Comparison of ENCODE assay signal across 8 mouse cellular contexts in the genomic region with DNA sequence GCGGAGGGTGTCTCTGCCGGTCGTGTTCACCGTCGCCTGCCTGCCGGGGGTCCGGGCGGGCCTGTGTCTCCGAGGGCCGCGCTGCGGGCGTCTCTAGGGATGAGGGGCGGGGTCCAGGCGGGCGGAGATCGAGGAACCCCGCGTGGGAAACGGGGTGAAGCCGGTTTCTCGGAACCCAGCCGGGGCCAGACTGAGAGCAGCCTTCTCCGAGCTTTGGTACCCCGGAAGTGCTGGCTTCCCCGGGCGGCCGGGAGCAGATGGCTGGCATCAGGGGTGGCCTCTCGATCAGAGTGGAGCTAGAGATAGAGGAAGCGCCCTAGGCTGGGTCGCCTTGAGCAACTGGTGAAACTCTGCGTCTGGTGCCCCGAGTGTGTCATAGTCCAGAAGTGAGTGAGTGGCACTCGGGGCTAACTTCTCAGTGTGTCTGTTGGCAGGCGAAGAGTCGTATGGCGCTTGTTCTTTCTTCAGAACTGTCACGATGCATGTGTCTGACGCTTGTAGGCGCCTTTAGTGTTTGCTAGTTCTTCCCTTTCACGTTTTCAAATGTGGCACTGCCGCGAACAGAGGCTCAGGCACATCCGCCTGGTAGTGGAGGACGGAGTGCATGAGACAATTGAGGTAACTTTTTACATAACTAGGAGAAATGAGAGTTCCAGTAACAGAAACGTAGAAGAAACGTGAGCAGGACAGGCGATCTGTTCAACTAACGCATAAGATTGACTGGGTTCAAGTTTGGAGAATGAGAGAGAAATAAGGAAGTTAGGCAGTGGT. TPM values are rescaled to one million over a fixed set of nuclear protein-coding genes. Genes with fewer than 3 reads are reported as not detected.
DNase-seq lines count a peak whose midpoint lies in the region; ATAC-seq and TF ChIP-seq lines count a peak whose summit lies in the region.

No protein-coding gene starts in this region.

- H3K36me3 ChIP-seq in heart, embryonic 10.5 days: peaks cover 17% of the 10 kb centered on the region; the same call in 1 of the 2 replicates
- peaks cover 11% of the 10 kb centered on the region for H3K36me3 ChIP-seq in limb, embryonic 14.5 days (ENCODE audit: control insufficient read depth, insufficient read depth, low read length)

- no peak for DNase-seq in heart, embryonic 10.5 days (ENCODE audit: low spot score)
- DNase-seq in heart, adult 11 months: no peak
- peak; percentile 48 for DNase-seq in CD8-positive naive resting alpha-beta T cell, adult 2 months (ENCODE audit: low read depth in 2 of 2, low spot score in 2 of 2)
- DNase-seq in embryo, embryonic 11 days: peak; percentile 61
- DNase-seq in limb, embryonic 14.5 days (ENCODE audit: low spot score): peak; percentile 47
- no peak for DNase-seq in adrenal gland, adult 2 months

- H3K9ac ChIP-seq in limb, embryonic 14.5 days (ENCODE audit: low read depth, low read length, severe bottlenecking): peak overlapping the region; percentile 91

- H3K27me3 ChIP-seq in heart, embryonic 10.5 days (ENCODE audit: insufficient read depth, poor library complexity, severe bottlenecking): no peaks in the 10 kb centered on the region
- H3K27me3 ChIP-seq in limb, embryonic 14.5 days (ENCODE audit: control insufficient read depth, insufficient read depth, low read length): no peaks in the 10 kb centered on the region

- WGBS in heart, embryonic 10.5 days: 1% methylated on average over 49 of the region's 49 CpGs
- WGBS in limb, embryonic 14.5 days: under 1% methylated on average over 35 of the region's 49 CpGs
- WGBS in olfactory bulb, adult 2 months: under 1% methylated on average over 49 of the region's 49 CpGs

- no peak for TF ChIP-seq POLR2A in limb, embryonic 14.5 days (IDR thresholded peaks at IDR 0.05; ENCODE audit: borderline replicate concordance, extremely low read depth, insufficient read depth, insufficient read length)
- TF ChIP-seq POLR2A in olfactory bulb, adult 2 months (IDR thresholded peaks at IDR 0.05; ENCODE audit: insufficient read depth, low read depth, low read length): no peak

- H3K4me1 ChIP-seq in heart, embryonic 10.5 days: peaks cover 20% of the 10 kb centered on the region
- H3K4me1 ChIP-seq in limb, embryonic 14.5 days (ENCODE audit: control insufficient read depth, insufficient read depth, low read length): peaks cover 8% of the 10 kb centered on the region; the same call in 1 of the 2 replicates
- 0 out of 2 replicates have a peak, but pooled peaks cover 3% of the 10 kb centered on the region for H3K4me1 ChIP-seq in olfactory bulb, adult 2 months (ENCODE audit: control insufficient read depth, insufficient read depth, low read length)

- H3K9me3 ChIP-seq in heart, embryonic 10.5 days: no peaks in the 10 kb centered on the region
- no peaks in the 10 kb centered on the region for H3K9me3 ChIP-seq in limb, embryonic 14.5 days (ENCODE audit: control insufficient read depth, low read length)

- H3K4me3 ChIP-seq in heart, embryonic 10.5 days: peak overlapping the region; percentile 87
- H3K4me3 ChIP-seq in limb, embryonic 14.5 days (replicated peaks; ENCODE audit: low read length): peak overlapping the region; percentile 98
- H3K4me3 ChIP-seq in olfactory bulb, adult 2 months (ENCODE audit: insufficient read depth, low read depth, low read length): peak overlapping the region; percentile 84

- ATAC-seq in hematopoietic stem cell, adult 5-6 weeks (replicated peaks in 1 of 2; ENCODE audit: insufficient read depth in 1 of 2, low FRiP score in 2 of 2, low TSS enrichment in 1 of 2, low read depth in 1 of 2, poor library complexity in 2 of 2, severe bottlenecking in 2 of 2): peak; percentile 51 to 59
- peak; percentile 59 for ATAC-seq in limb, embryonic 14.5 days (ENCODE audit: low FRiP score, low read depth)

- peak overlapping the region; percentile 97 for H3K27ac ChIP-seq in heart, embryonic 10.5 days
- H3K27ac ChIP-seq in limb, embryonic 14.5 days (replicated peaks; ENCODE audit: low read depth, low read length): peak overlapping the region; percentile 91
- H3K27ac ChIP-seq in olfactory bulb, adult 2 months (ENCODE audit: insufficient read depth, low read depth, low read length): peak overlapping the region; percentile 69

- H3K4me2 ChIP-seq in limb, embryonic 14.5 days (replicated peaks; ENCODE audit: low read depth, low read length, severe bottlenecking): peak overlapping the region; percentile 74

- TF ChIP-seq CTCF in olfactory bulb, adult 2 months (IDR thresholded peaks at IDR 0.05; ENCODE audit: insufficient read depth, low read depth, low read length): no peak

RNA-seq across cellular contexts. Expression of a gene that starts 0.5 kb away (rescaled TPM):
- 52.9 and 60.4 TPM in 2 replicates for polyA plus RNA-seq in heart, embryonic 10.5 days (2016; fragmentation: Nextera tagmentation; extraction: Ambion mirVana)
- 47.2 and 51.2 TPM in 2 replicates for total RNA-seq in hematopoietic stem cell, adult 5-6 weeks (2017)
- polyA plus RNA-seq in limb, embryonic 14.5 days (2012; rRNA removed): 30.5 and 33.1 TPM in 2 replicates
- 77.3 and 79.3 TPM in 2 replicates for polyA plus RNA-seq in limb, embryonic 14.5 days (2014; fragmentation: Nextera tagmentation; extraction: Ambion mirVana)
- polyA plus RNA-seq in olfactory bulb, adult 2 months (2012; ENCODE audit: insufficient read depth, insufficient read length, low replicate concordance, missing spikeins): not detected in 2 replicates
- 10 to 100 TPM; 64.4 to 97.6 TPM for total RNA-seq in adrenal gland, adult 2 months (2021)
- 9.7 and 15.6 TPM in 2 replicates for polyA plus RNA-seq in adrenal gland, adult 2 months (2012; rRNA removed)

RNA-seq across cellular contexts. Expression of a gene that starts 57.5 kb away (rescaled TPM):
- 193 and 223 TPM in 2 replicates for polyA plus RNA-seq in heart, embryonic 10.5 days (2016; fragmentation: Nextera tagmentation; extraction: Ambion mirVana)
- 294 and 297 TPM in 2 replicates for total RNA-seq in hematopoietic stem cell, adult 5-6 weeks (2017)
- polyA plus RNA-seq in limb, embryonic 14.5 days (2012; rRNA removed): 149 and 178 TPM in 2 replicates
- 212 and 236 TPM in 2 replicates for polyA plus RNA-seq in limb, embryonic 14.5 days (2014; fragmentation: Nextera tagmentation; extraction: Ambion mirVana)
- 331 and 373 TPM in 2 replicates for polyA plus RNA-seq in olfactory bulb, adult 2 months (2012; ENCODE audit: insufficient read depth, insufficient read length, low replicate concordance, missing spikeins)
- total RNA-seq in adrenal gland, adult 2 months (2021): 100 to 1,000 TPM in 1 of 2 experiments, 10 to 100 TPM in 1; 76.6 to 102 TPM
- polyA plus RNA-seq in adrenal gland, adult 2 months (2012; rRNA removed): 15.9 and 17.0 TPM in 2 replicates

Comparison
In these comparisons a context has a peak if more than half of its experiments do, and no peak if none do; other contexts are left out.
1. DNase-seq: peak in CD8-positive naive resting alpha-beta T cell, adult 2 months (2 of 2), embryo, embryonic 11 days (single experiment) and limb, embryonic 14.5 days (single experiment); none in heart, embryonic 10.5 days (single experiment), heart, adult 11 months (single experiment) and adrenal gland, adult 2 months (single experiment).
2. Peak in every context shown above with its lines, with median percentiles within 50 percentile points of each other: H3K27ac ChIP-seq and H3K4me3 ChIP-seq.